In the genomic region with DNA sequence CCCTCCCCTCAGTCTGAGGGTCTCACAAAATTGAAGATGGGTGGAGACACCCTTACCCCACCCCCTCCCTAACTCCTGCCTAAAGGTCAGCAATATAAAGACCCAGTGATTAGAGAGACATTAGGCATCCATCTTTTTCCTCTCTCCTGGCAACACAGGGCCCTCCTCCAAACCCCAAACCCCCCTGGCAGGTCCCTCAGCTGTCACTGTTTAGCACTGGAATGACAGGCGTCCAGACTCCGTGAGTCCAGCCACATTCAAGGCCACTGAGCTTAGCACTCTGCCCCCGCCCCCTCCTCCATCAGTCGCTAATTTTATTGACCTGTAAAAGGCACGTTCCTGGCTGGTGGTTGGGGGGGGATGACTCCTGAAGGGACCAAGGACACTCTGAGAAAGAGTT, we compare ENCODE assay signal across 26 mouse cellular contexts. TPM values are rescaled to one million over a fixed set of nuclear protein-coding genes. Genes with fewer than 3 reads are reported as not detected.
"Had no signal": no experiment of that assay in that cellular context is flagged by ENCODE, and none has a peak within 500 bp of the region (broad histone marks: within the 10 kb centered on the region; RNA-seq: fewer than 3 reads in every experiment).

No protein-coding gene starts in this region.

- H3K9me3 ChIP-seq: heart, embryonic 10.5 days; heart, embryonic 12.5 days; hindbrain, embryonic 10.5 days; intestine, embryonic 15.5 days had no signal

- H3K27ac ChIP-seq: gastrocnemius, adult 2 months; heart, embryonic 10.5 days; hindbrain, embryonic 10.5 days; hindbrain, embryonic 14.5 days; intestine, embryonic 15.5 days; layer of hippocampus, adult 2 months; left cerebral cortex, adult 2 months had no signal

- ATAC-seq: forebrain, embryonic 16.5 days; hindbrain, embryonic 16.5 days had no signal

- H3K36me3 ChIP-seq: heart, embryonic 10.5 days; heart, embryonic 12.5 days; hindbrain, embryonic 10.5 days; intestine, embryonic 15.5 days had no signal

- H3K4me3 ChIP-seq: gastrocnemius, adult 2 months; layer of hippocampus, adult 2 months; left cerebral cortex, adult 2 months had no signal

- DNase-seq: gastrocnemius, adult 2 months; gastrocnemius, postnatal 10 days; gastrocnemius, postnatal 25 days; heart, adult 18-20 months; heart, postnatal 10 days; heart, postnatal 4 days; kidney, adult 18-20 months; kidney, adult 8-10 months; kidney, postnatal 10 days; kidney, postnatal 25 days; kidney, postnatal 4 days; liver had no signal

- H3K9ac ChIP-seq: heart, embryonic 12.5 days; hindbrain, embryonic 14.5 days; intestine, embryonic 15.5 days had no signal

RNA-seq across cellular contexts. Expression of a gene that starts 0.9 kb away (rescaled TPM):
- polyA plus RNA-seq: inflammation-experienced regulatory T-cells, adult 6 months had no signal

RNA-seq across cellular contexts. Expression of a gene that starts 20.5 kb away (rescaled TPM):
- polyA plus RNA-seq: forebrain, embryonic 16.5 days; frontal cortex, adult 2 months; heart, embryonic 12.5 days; heart, embryonic 14.5 days; hindbrain, embryonic 14.5 days; kidney, embryonic 16.5 days; limb, embryonic 14.5 days had no signal
